Mouse (Mus musculus) bone marrow macrophage, adult 2 months (primary cell): ENCODE data around the gene Shroom2. TPM values are rescaled to one million over a fixed set of nuclear protein-coding genes. Genes with fewer than 3 reads are reported as not detected.

Experiments used
- H3K27ac ChIP-seq: 2 replicates; pipeline ENCODE4 v1.5.1; 2012; ENCODE audit warnings: low read depth, low read length; ENCODE audit not compliant: insufficient read depth
- H3K4me1 ChIP-seq: 2 replicates; pipeline ENCODE4 v1.6.1; 2012; ENCODE audit warnings: low read length; ENCODE audit not compliant: control insufficient read depth, insufficient read depth
- H3K4me3 ChIP-seq: 2 replicates; pipeline ENCODE4 v1.5.1; 2012; ENCODE audit warnings: mild to moderate bottlenecking, low read length, moderate library complexity; ENCODE audit not compliant: insufficient read depth
- CTCF ChIP-seq: IDR thresholded peaks from 2 replicates; pipeline ENCODE4 v1.5.1; 2012; ENCODE audit warnings: low read depth, mild to moderate bottlenecking, low read length, moderate library complexity
- POLR2A ChIP-seq: IDR thresholded peaks from 2 replicates; pipeline ENCODE4 v1.6.1; 2012; ENCODE audit warnings: mild to moderate bottlenecking, low read depth, low read length, borderline replicate concordance
- polyA plus RNA-seq: library from polyadenylated mRNA; stranded (reverse); fragments of >200 nt; gene quantifications from 2 replicates; pipeline ENCODE4 v1.2.4, GENCODE M21; 2012; ENCODE audit not compliant: missing spikeins, insufficient read depth, insufficient read length

Shroom2 gene
- polyA plus RNA-seq, 1 experiment, result not detected

- Histone ChIP-seq H3K4me3 (no peak overlapping the region), H3K4me1 (no peaks in the 10 kb centered on the region), H3K27ac (no peak overlapping the region)
- no peak for TF ChIP-seq CTCF
- TF ChIP-seq POLR2A, result no peak
Measured at GRCm38 (mm10) chrX:152705397-152705796, 63.9 kb downstream of the Shroom2 start.

GRCm38 (mm10) chrX:152703624-152704023 is 65.6 kb downstream of the Shroom2 start:
- Histone ChIP-seq H3K27ac (no peak overlapping the region), H3K4me1 (no peaks in the 10 kb centered on the region), H3K4me3 (no peak overlapping the region)
- no peak for TF ChIP-seq CTCF
- TF ChIP-seq POLR2A, result no peak

GRCm38 (mm10) chrX:152701679-152702078 is 67.6 kb downstream of the Shroom2 start:
- TF ChIP-seq POLR2A (no peak), CTCF (no peak)
- Histone ChIP-seq H3K27ac (no peak overlapping the region), H3K4me1 (no peaks in the 10 kb centered on the region), H3K4me3 (no peak overlapping the region)

- Histone ChIP-seq H3K27ac (no peak overlapping the region), H3K4me3 (no peak overlapping the region), H3K4me1 (no peaks in the 10 kb centered on the region)
- TF ChIP-seq CTCF (no peak), POLR2A (no peak)
Measured at GRCm38 (mm10) chrX:152690788-152691291, 78.4 kb downstream of the Shroom2 start.

- H3K4me1 ChIP-seq, result no peaks in the 10 kb centered on the region
- no peak overlapping the region for H3K27ac ChIP-seq
- TF ChIP-seq POLR2A, result no peak
- H3K4me3 ChIP-seq, result no peak overlapping the region
Measured at GRCm38 (mm10) chrX:152679190-152679814, 90.0 kb downstream of the Shroom2 start.

- no peak overlapping the region for H3K27ac ChIP-seq
- no peaks in the 10 kb centered on the region for H3K4me1 ChIP-seq
- H3K4me3 ChIP-seq, result no peak overlapping the region
- TF ChIP-seq POLR2A (no peak), CTCF (no peak)
Measured at GRCm38 (mm10) chrX:152676357-152676756, 92.9 kb downstream of the Shroom2 start.

GRCm38 (mm10) chrX:152673431-152673830 is 95.8 kb downstream of the Shroom2 start:
- Histone ChIP-seq H3K27ac (no peak overlapping the region), H3K4me1 (no peaks in the 10 kb centered on the region), H3K4me3 (no peak overlapping the region)
- TF ChIP-seq CTCF (no peak), POLR2A (no peak)

- Histone ChIP-seq H3K4me1 (no peaks in the 10 kb centered on the region), H3K27ac (no peak overlapping the region), H3K4me3 (no peak overlapping the region)
- TF ChIP-seq POLR2A (no peak), CTCF (no peak)
Measured at GRCm38 (mm10) chrX:152657363-152658036, 111.8 kb downstream of the Shroom2 start.

- no peaks in the 10 kb centered on the region for H3K4me1 ChIP-seq
- no peak overlapping the region for H3K27ac ChIP-seq
- no peak overlapping the region for H3K4me3 ChIP-seq
- TF ChIP-seq CTCF (no peak), POLR2A (no peak)
Measured at GRCm38 (mm10) chrX:152656609-152656939, 112.7 kb downstream of the Shroom2 start.

GRCm38 (mm10) chrX:152655796-152656608 is 113.3 kb downstream of the Shroom2 start:
- H3K4me1 ChIP-seq, result no peaks in the 10 kb centered on the region
- TF ChIP-seq CTCF (no peak), POLR2A (no peak)
- no peak overlapping the region for H3K27ac ChIP-seq
- no peak overlapping the region for H3K4me3 ChIP-seq
